Mouse (Mus musculus): ENCODE data around the gene Fads1. TPM values are rescaled to one million over a fixed set of nuclear protein-coding genes. Genes with fewer than 3 reads are reported as not detected.

Fads1 gene
- polyA plus RNA-seq, 1 experiment, result 3.7 TPM

GRCm38 (mm10) chr19:10242916-10243315, 60.2 kb downstream of the Fads1 start:
- Histone ChIP-seq H3K36me3 (ENCODE audit: control insufficient read depth) (no peaks in the 10 kb centered on the region), H3K4me1 (ENCODE audit: control insufficient read depth) (peaks cover 18% of the 10 kb centered on the region), H3K9me3 (ENCODE audit: control insufficient read depth, low read length) (no peaks in the 10 kb centered on the region), H3K27me3 (ENCODE audit: control insufficient read depth) (peaks cover 28% of the 10 kb centered on the region), H3K4me3 (replicated peaks) (no peak overlapping the region)
- TF ChIP-seq GATA1 (IDR thresholded peaks at IDR 0.05; ENCODE audit: low read length), result no peak
- TF ChIP-seq TAL1 (IDR thresholded peaks at IDR 0.05; ENCODE audit: low read length), result no peak

GRCm38 (mm10) chr19:10244183-10244582, 61.5 kb downstream of the Fads1 start:
- TF ChIP-seq GATA1 (IDR thresholded peaks at IDR 0.05; ENCODE audit: low read length) (no peak), TAL1 (IDR thresholded peaks at IDR 0.05; ENCODE audit: low read length) (no peak)
- peaks cover 23% of the 10 kb centered on the region for H3K27me3 ChIP-seq (ENCODE audit: control insufficient read depth)
- H3K4me3 ChIP-seq (replicated peaks), result no peak overlapping the region
- H3K36me3 ChIP-seq (ENCODE audit: control insufficient read depth), result no peaks in the 10 kb centered on the region
- peaks cover 12% of the 10 kb centered on the region for H3K4me1 ChIP-seq (ENCODE audit: control insufficient read depth)
- no peaks in the 10 kb centered on the region for H3K9me3 ChIP-seq (ENCODE audit: control insufficient read depth, low read length)

Other genes starting within 250 kb of the Fads1 start
- gene Fth1, start 202.3 kb upstream of the Fads1 start, polyA plus RNA-seq (2012), result 1,886 and 6,516 TPM in 2 replicates
- gene Best1, start 181.3 kb upstream of the Fads1 start, polyA plus RNA-seq (2012), result not detected in 2 replicates
- gene Rab3il1, start 181.2 kb upstream of the Fads1 start, polyA plus RNA-seq (2012), result 90.0 and 90.9 TPM in 2 replicates
- gene Fads3, start 141.3 kb upstream of the Fads1 start, polyA plus RNA-seq (2012), result 11.1 and 13.7 TPM in 2 replicates
- 1.3 and 1.5 TPM in 2 replicates for gene Fads2, start 81.1 kb upstream of the Fads1 start, polyA plus RNA-seq (2012)
- gene Tmem258, start 21.1 kb downstream of the Fads1 start, polyA plus RNA-seq (2012), result 1.6 and 2.2 TPM in 2 replicates
- 9.7 and 14.5 TPM in 2 replicates for gene Fen1, start 21.3 kb downstream of the Fads1 start, polyA plus RNA-seq (2012)
- 0.02 TPM in 1 of 2 replicates, not detected in the other for gene Myrf, start 57.9 kb downstream of the Fads1 start, polyA plus RNA-seq (2012)
- gene Dagla, start 122.0 kb downstream of the Fads1 start, polyA plus RNA-seq (2012), result 0.01 TPM in 2 replicates
- not detected in 2 replicates for gene Syt7, start 206.2 kb downstream of the Fads1 start, polyA plus RNA-seq (2012)